In the genomic region with DNA sequence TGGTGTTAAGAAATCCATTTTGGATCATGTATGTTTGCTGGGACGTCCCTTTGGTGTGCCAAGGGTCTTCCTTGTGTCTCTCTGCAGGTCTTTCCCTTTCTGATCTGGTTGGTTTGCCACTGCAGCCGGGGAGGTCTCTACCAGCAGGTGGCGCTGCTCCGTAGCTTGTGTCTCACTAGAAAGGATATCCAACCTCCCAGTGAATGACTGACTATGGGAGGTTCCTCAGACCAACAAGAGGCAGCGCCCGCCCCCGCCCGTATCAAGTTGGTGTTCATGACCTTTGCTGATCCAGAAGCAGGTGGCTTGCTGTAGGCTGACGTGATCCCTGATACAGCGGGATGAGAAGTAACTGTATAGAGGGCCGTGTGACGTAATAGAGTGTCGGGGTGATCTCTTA, we compare ENCODE assay signal across 9 mouse cellular contexts. TPM values are rescaled to one million over a fixed set of nuclear protein-coding genes. Genes with fewer than 3 reads are reported as not detected.
A peak's percentile ranks its signal among the peaks of the same experiment; 100 is the strongest.
DNase-seq lines count a peak whose midpoint lies in the region; ATAC-seq and TF ChIP-seq lines count a peak whose summit lies in the region.
"Had no signal": no experiment of that assay in that cellular context is flagged by ENCODE, and none has a peak within 500 bp of the region (broad histone marks: within the 10 kb centered on the region; RNA-seq: fewer than 3 reads in every experiment).

No protein-coding gene starts in this region.

- peak; percentile 60 for ATAC-seq in forebrain, postnatal 0 days
- ATAC-seq in hindbrain, embryonic 16.5 days: peak; percentile 52; the same call in 1 of the 2 replicates
- peak; percentile 96 for ATAC-seq in megakaryocyte progenitor cell, adult 5-6 weeks (replicated peaks; ENCODE audit: poor library complexity)
- ATAC-seq in megakaryocyte, adult 5-6 weeks (ENCODE audit: poor library complexity, severe bottlenecking): no peak

- peak overlapping the region; percentile 6; the same call in 1 of the 2 replicates for H3K4me2 ChIP-seq in forebrain, postnatal 0 days (ENCODE audit: low read depth)
- H3K4me2 ChIP-seq in hindbrain, embryonic 16.5 days (ENCODE audit: low read length): peak overlapping the region; percentile 45
- H3K4me2 ChIP-seq: lung, embryonic 15.5 days had no signal

- no peak overlapping the region for H3K4me3 ChIP-seq in forebrain, postnatal 0 days (ENCODE audit: low read depth, low read length)
- no peak overlapping the region for H3K4me3 ChIP-seq in hindbrain, embryonic 16.5 days (ENCODE audit: low read length)
- H3K4me3 ChIP-seq: lung, embryonic 15.5 days had no signal

- H3K9me3 ChIP-seq in forebrain, postnatal 0 days (ENCODE audit: low read length): no peaks in the 10 kb centered on the region
- H3K9me3 ChIP-seq in hindbrain, embryonic 16.5 days (ENCODE audit: control insufficient read depth, low read length): no peaks in the 10 kb centered on the region
- H3K9me3 ChIP-seq: lung, embryonic 15.5 days had no signal

- H3K36me3 ChIP-seq in forebrain, postnatal 0 days (ENCODE audit: insufficient read depth): no peaks in the 10 kb centered on the region
- no peaks in the 10 kb centered on the region for H3K36me3 ChIP-seq in hindbrain, embryonic 16.5 days (ENCODE audit: control insufficient read depth, insufficient read depth, low read length)
- H3K36me3 ChIP-seq: lung, embryonic 15.5 days had no signal

- no peaks in the 10 kb centered on the region for H3K27me3 ChIP-seq in forebrain, postnatal 0 days (ENCODE audit: insufficient read depth, low read length)
- H3K27me3 ChIP-seq in hindbrain, embryonic 16.5 days (replicated peaks; ENCODE audit: control insufficient read depth, insufficient read depth, low read length): no peaks in the 10 kb centered on the region
- H3K27me3 ChIP-seq: lung, embryonic 15.5 days had no signal

- 21% methylated on average over 13 of the region's 13 CpGs for WGBS in forebrain, postnatal 0 days
- WGBS in hindbrain, embryonic 16.5 days: 23% methylated on average over 13 of the region's 13 CpGs

- TF ChIP-seq CTCF in forebrain, postnatal 0 days (IDR thresholded peaks at IDR 0.05; ENCODE audit: low read depth): peak; percentile 88

- peak; percentile 89 for DNase-seq in R1 (ENCODE audit: low read depth, low spot score)
- peak; percentile 69 for DNase-seq in cerebellum, adult 11-12 months
- peak; percentile 90 for DNase-seq in forebrain, postnatal 0 days
- DNase-seq in layer of hippocampus, postnatal 25 days (ENCODE audit: extremely low spot score in 1 of 2, low spot score in 1 of 2): peak; percentile 74 to 93
- DNase-seq in right cerebral cortex, postnatal 36 days (ENCODE audit: low spot score in 2 of 2): peak; percentile 66 to 74

- H3K27ac ChIP-seq in forebrain, postnatal 0 days (ENCODE audit: low read depth, low read length): no peak overlapping the region
- H3K27ac ChIP-seq in hindbrain, embryonic 16.5 days (ENCODE audit: low read depth, low read length): no peak overlapping the region
- H3K27ac ChIP-seq: lung, embryonic 15.5 days had no signal

- no peak overlapping the region for H3K9ac ChIP-seq in forebrain, postnatal 0 days
- H3K9ac ChIP-seq in hindbrain, embryonic 16.5 days (ENCODE audit: low read depth, low read length): no peak overlapping the region
- H3K9ac ChIP-seq: lung, embryonic 15.5 days had no signal

- H3K4me1 ChIP-seq in forebrain, postnatal 0 days (ENCODE audit: insufficient read depth): no peaks in the 10 kb centered on the region
- H3K4me1 ChIP-seq in hindbrain, embryonic 16.5 days (ENCODE audit: control insufficient read depth, insufficient read depth, low read depth, low read length): no peaks in the 10 kb centered on the region
- H3K4me1 ChIP-seq: lung, embryonic 15.5 days had no signal

RNA-seq across cellular contexts. Expression of gene Gm17720, which starts 28.0 kb away (rescaled TPM):
- not detected in 2 replicates for total RNA-seq in forebrain, postnatal 0 days (2014; rRNA removed)
- polyA plus RNA-seq in forebrain, postnatal 0 days (2015; fragmentation: Nextera tagmentation; extraction: Ambion mirVana): not detected in 2 replicates
- polyA plus RNA-seq in hindbrain, embryonic 16.5 days (2015; fragmentation: Nextera tagmentation; extraction: Ambion mirVana): not detected in 2 replicates
- total RNA-seq in layer of hippocampus, postnatal 25 days (2021): not detected
- not detected in 2 replicates for total RNA-seq in megakaryocyte progenitor cell, adult 5-6 weeks (2015)
- total RNA-seq in megakaryocyte progenitor cell, adult 5-6 weeks (2017): not detected in 2 replicates
- not detected in 2 replicates for total RNA-seq in megakaryocyte, adult 5-6 weeks (2015)
- total RNA-seq in megakaryocyte, adult 5-6 weeks (2017): not detected in 2 replicates
- polyA plus RNA-seq: lung, embryonic 15.5 days had no signal

RNA-seq across cellular contexts. Expression of gene Gm21964, which starts 29.5 kb away (rescaled TPM):
- not detected in 2 replicates for total RNA-seq in forebrain, postnatal 0 days (2014; rRNA removed)
- not detected in 2 replicates for polyA plus RNA-seq in forebrain, postnatal 0 days (2015; fragmentation: Nextera tagmentation; extraction: Ambion mirVana)
- not detected in 2 replicates for polyA plus RNA-seq in hindbrain, embryonic 16.5 days (2015; fragmentation: Nextera tagmentation; extraction: Ambion mirVana)
- total RNA-seq in layer of hippocampus, postnatal 25 days (2021): not detected
- not detected in 2 replicates for total RNA-seq in megakaryocyte progenitor cell, adult 5-6 weeks (2015)
- total RNA-seq in megakaryocyte progenitor cell, adult 5-6 weeks (2017): not detected in 2 replicates
- total RNA-seq in megakaryocyte, adult 5-6 weeks (2015): not detected in 2 replicates
- not detected in 2 replicates for total RNA-seq in megakaryocyte, adult 5-6 weeks (2017)
- polyA plus RNA-seq: lung, embryonic 15.5 days had no signal

RNA-seq across cellular contexts. Expression of gene Calb2, which starts 37.5 kb away (rescaled TPM):
- total RNA-seq in forebrain, postnatal 0 days (2014; rRNA removed): 133 TPM in 2 replicates
- polyA plus RNA-seq in forebrain, postnatal 0 days (2015; fragmentation: Nextera tagmentation; extraction: Ambion mirVana): 177 and 286 TPM in 2 replicates
- polyA plus RNA-seq in hindbrain, embryonic 16.5 days (2015; fragmentation: Nextera tagmentation; extraction: Ambion mirVana): 117 and 144 TPM in 2 replicates
- total RNA-seq in layer of hippocampus, postnatal 25 days (2021): 10 to 100 TPM; 45.5 to 55.4 TPM
- total RNA-seq in megakaryocyte progenitor cell, adult 5-6 weeks (2015): not detected in 2 replicates
- total RNA-seq in megakaryocyte progenitor cell, adult 5-6 weeks (2017): not detected in 2 replicates
- total RNA-seq in megakaryocyte, adult 5-6 weeks (2015): not detected in 2 replicates
- not detected in 2 replicates for total RNA-seq in megakaryocyte, adult 5-6 weeks (2017)

RNA-seq across cellular contexts. Expression of gene Zfp612, which starts 51.0 kb away (rescaled TPM):
- total RNA-seq in forebrain, postnatal 0 days (2014; rRNA removed): 13.1 and 19.6 TPM in 2 replicates
- polyA plus RNA-seq in forebrain, postnatal 0 days (2015; fragmentation: Nextera tagmentation; extraction: Ambion mirVana): 8.2 and 13.6 TPM in 2 replicates
- 19.8 and 21.9 TPM in 2 replicates for polyA plus RNA-seq in hindbrain, embryonic 16.5 days (2015; fragmentation: Nextera tagmentation; extraction: Ambion mirVana)
- total RNA-seq in layer of hippocampus, postnatal 25 days (2021): 10 to 100 TPM; 26.0 to 29.7 TPM
- total RNA-seq in megakaryocyte progenitor cell, adult 5-6 weeks (2015): 0.05 TPM in 1 of 2 replicates, not detected in the other
- total RNA-seq in megakaryocyte progenitor cell, adult 5-6 weeks (2017): not detected in 2 replicates
- total RNA-seq in megakaryocyte, adult 5-6 weeks (2015): not detected in 2 replicates
- total RNA-seq in megakaryocyte, adult 5-6 weeks (2017): not detected in 2 replicates

Comparison
In these comparisons a context has a peak if more than half of its experiments do, and no peak if none do; other contexts are left out.
1. RNA of gene Calb2, which starts 37.5 kb away (total RNA-seq): 133 TPM in forebrain, postnatal 0 days and 45.5 to 55.4 TPM in layer of hippocampus, postnatal 25 days; not detected in megakaryocyte progenitor cell, adult 5-6 weeks and not detected in megakaryocyte, adult 5-6 weeks; every median in the first group is over 10 times any median in the second.
2. Peak in every context shown above with its lines, with median percentiles within 50 percentile points of each other: DNase-seq.